Mouse (Mus musculus): Measurements from ENCODE around the gene Prkg2. TPM values are rescaled to one million over a fixed set of nuclear protein-coding genes. Genes with fewer than 3 reads are reported as not detected.

Prkg2 gene
- 87.8 and 91.4 TPM in 2 replicates for polyA plus RNA-seq (2015; fragmentation: Nextera tagmentation; extraction: Ambion mirVana)

DNA sequence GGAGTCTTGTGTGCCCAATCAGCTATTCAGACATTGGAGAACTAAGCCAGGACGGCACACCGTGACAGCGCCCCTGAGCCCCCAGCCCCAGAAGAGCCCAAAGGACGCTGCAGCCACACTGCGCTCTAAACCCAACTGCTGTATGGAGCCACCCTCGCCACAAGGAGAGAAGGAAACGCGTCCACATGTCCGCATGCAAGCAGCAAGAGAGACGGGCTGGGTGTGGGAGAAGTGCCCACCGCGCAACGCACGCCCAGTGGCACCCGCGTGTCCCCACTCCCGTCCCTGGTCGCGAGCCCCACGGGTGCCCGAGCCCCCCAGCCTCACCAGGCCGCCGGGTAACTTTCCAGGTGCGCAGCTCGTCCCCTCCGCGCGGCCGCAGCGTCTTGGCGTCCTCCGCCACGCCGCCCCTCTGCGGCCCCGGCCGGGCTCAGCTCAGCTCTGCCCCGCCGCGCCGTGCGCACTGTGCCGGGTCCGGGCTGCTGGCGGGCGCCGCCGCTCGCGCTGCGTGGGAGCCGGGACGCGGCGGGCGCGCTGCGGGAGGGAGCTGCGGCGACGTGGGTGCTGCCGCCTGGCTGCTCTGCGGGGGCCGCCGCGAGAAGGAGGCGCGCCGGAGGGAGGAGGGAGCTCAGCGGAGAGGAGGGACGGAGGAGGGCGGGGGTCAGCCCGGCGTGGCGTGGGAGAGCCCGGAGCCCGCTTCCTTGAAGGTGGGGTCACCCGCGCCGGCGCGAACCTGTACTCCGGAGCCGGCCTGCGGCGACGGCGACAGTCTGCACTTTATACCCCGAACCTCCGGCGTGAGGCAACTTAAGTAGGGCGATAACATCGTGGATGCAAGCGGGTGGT is at the start of gene Prkg2:
TSS of gene Prkg2 (minus strand) at position 756 of the 846 bp plus-strand sequence.
- H3K27ac ChIP-seq (ENCODE audit: low read depth, low read length): peak within 1 kb of the TSS; percentile 97
- H3K27me3 ChIP-seq (replicated peaks; ENCODE audit: control insufficient read depth, insufficient read depth, low read length): no peaks in the 10 kb centered on the region; the same call in 1 of the 2 replicates
- ATAC-seq: peak; percentile 86
- H3K36me3 ChIP-seq (ENCODE audit: control insufficient read depth, insufficient read depth): no peaks in the 10 kb centered on the region
- H3K9ac ChIP-seq (ENCODE audit: low read depth, low read length): peak within 1 kb of the TSS; percentile 89
- peak; percentile 27 for TF ChIP-seq CTCF (IDR thresholded peaks at IDR 0.05; ENCODE audit: low read depth)
- no peaks in the 10 kb centered on the region for H3K9me3 ChIP-seq (ENCODE audit: control insufficient read depth)
- under 1% methylated on average over 89 of the region's 94 CpGs for WGBS
- peak within 1 kb of the TSS; percentile 80 for H3K4me3 ChIP-seq (ENCODE audit: low read depth, low read length)
- H3K4me1 ChIP-seq (replicated peaks; ENCODE audit: control insufficient read depth, insufficient read depth, low read length): no peaks in the 10 kb centered on the region
- peak within 1 kb of the TSS; percentile 92 for H3K4me2 ChIP-seq (replicated peaks; ENCODE audit: low read depth)

GRCm38 (mm10) chr5:99083955-99084354 is 46.8 kb upstream of the Prkg2 start:
- peak; percentile 85 for ATAC-seq
- WGBS: 18% methylated on average over 5 of the region's 5 CpGs

GRCm38 (mm10) chr5:99078375-99078774 is 41.2 kb upstream of the Prkg2 start:
- H3K9ac ChIP-seq (ENCODE audit: low read depth, low read length): no peak overlapping the region
- 72% methylated on average over 2 of the region's 2 CpGs for WGBS
- no peak for TF ChIP-seq CTCF (IDR thresholded peaks at IDR 0.05; ENCODE audit: low read depth)
- H3K4me1 ChIP-seq (replicated peaks; ENCODE audit: control insufficient read depth, insufficient read depth, low read length): no peaks in the 10 kb centered on the region; the same call in 1 of the 2 replicates
- ATAC-seq: no peak
- no peaks in the 10 kb centered on the region for H3K9me3 ChIP-seq (ENCODE audit: control insufficient read depth)
- no peak overlapping the region for H3K4me2 ChIP-seq (replicated peaks; ENCODE audit: low read depth)
- no peak overlapping the region for H3K4me3 ChIP-seq (ENCODE audit: low read depth, low read length)
- H3K27me3 ChIP-seq (replicated peaks; ENCODE audit: control insufficient read depth, insufficient read depth, low read length): no peaks in the 10 kb centered on the region
- H3K27ac ChIP-seq (ENCODE audit: low read depth, low read length): no peak overlapping the region
- no peaks in the 10 kb centered on the region for H3K36me3 ChIP-seq (ENCODE audit: control insufficient read depth, insufficient read depth)

More at GRCm38 (mm10) chr5:99083955-99084354, 46.8 kb upstream of the Prkg2 start:
- Histone ChIP-seq H3K9me3 (ENCODE audit: control insufficient read depth) (no peaks in the 10 kb centered on the region), H3K4me1 (replicated peaks; ENCODE audit: control insufficient read depth, insufficient read depth, low read length) (no peaks in the 10 kb centered on the region; the same call in 1 of the 2 replicates), H3K4me2 (replicated peaks; ENCODE audit: low read depth) (no peak overlapping the region), H3K27me3 (replicated peaks; ENCODE audit: control insufficient read depth, insufficient read depth, low read length) (no peaks in the 10 kb centered on the region), H3K9ac (ENCODE audit: low read depth, low read length) (no peak overlapping the region), H3K4me3 (ENCODE audit: low read depth, low read length) (no peak overlapping the region), H3K27ac (ENCODE audit: low read depth, low read length) (no peak overlapping the region), H3K36me3 (ENCODE audit: control insufficient read depth, insufficient read depth) (no peaks in the 10 kb centered on the region)
- TF ChIP-seq CTCF (IDR thresholded peaks at IDR 0.05; ENCODE audit: low read depth): 0 out of 2 replicates have a peak, but pooled peaks have one; percentile 23

DNA sequence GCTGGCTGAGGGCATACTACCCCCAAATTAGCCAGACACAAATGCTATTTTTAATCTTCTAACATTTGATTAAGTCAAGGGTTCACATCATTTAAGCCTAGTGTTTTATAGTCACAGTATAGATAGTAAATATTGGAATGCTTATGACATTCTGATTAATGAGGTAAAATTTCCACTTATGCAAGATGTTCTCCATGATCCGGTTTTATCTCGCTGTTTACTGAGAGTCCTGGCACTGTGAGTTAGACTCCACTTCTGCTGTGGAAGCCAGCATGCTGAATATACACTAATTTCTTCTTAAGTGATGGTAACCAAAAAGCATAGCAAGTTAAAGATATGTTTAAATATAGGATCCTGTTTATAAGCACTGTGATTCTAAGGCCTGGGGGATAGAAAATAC is 31.2 kb upstream of the Prkg2 start:
- 58% methylated on average over 2 of the region's 2 CpGs for WGBS
- H3K27ac ChIP-seq (ENCODE audit: low read depth, low read length): no peak overlapping the region
- no peaks in the 10 kb centered on the region for H3K9me3 ChIP-seq (ENCODE audit: control insufficient read depth)
- 0 out of 2 replicates have a peak, but pooled peaks cover 5% of the 10 kb centered on the region for H3K4me1 ChIP-seq (replicated peaks; ENCODE audit: control insufficient read depth, insufficient read depth, low read length)
- no peak overlapping the region for H3K4me3 ChIP-seq (ENCODE audit: low read depth, low read length)
- H3K4me2 ChIP-seq (replicated peaks; ENCODE audit: low read depth): no peak overlapping the region
- no peak for TF ChIP-seq CTCF (IDR thresholded peaks at IDR 0.05; ENCODE audit: low read depth)
- H3K36me3 ChIP-seq (ENCODE audit: control insufficient read depth, insufficient read depth): no peaks in the 10 kb centered on the region
- ATAC-seq: no peak
- H3K27me3 ChIP-seq (replicated peaks; ENCODE audit: control insufficient read depth, insufficient read depth, low read length): no peaks in the 10 kb centered on the region
- no peak overlapping the region for H3K9ac ChIP-seq (ENCODE audit: low read depth, low read length)

DNA sequence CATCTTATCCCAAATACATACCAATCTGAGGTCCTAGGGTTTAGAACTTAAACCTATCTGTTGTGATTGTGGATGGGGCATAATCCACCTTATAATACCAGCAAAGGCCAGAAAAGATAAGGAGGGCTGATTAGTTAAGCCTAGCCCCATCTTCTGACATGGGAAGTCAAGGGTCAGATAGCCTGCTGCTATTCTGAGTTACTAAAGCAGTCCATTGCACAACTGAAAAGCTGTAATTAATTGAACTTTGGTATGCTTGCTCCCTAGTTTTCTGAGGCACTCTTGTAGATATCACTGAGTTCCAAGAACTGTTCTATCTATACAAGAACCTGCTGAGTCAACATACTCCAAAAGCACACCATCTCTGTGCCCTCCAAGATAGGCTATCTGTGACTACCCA is 25.4 kb upstream of the Prkg2 start:
- Histone ChIP-seq H3K4me1 (replicated peaks; ENCODE audit: control insufficient read depth, insufficient read depth, low read length) (0 out of 2 replicates have a peak, but pooled peaks cover 3% of the 10 kb centered on the region), H3K36me3 (ENCODE audit: control insufficient read depth, insufficient read depth) (no peaks in the 10 kb centered on the region), H3K4me2 (replicated peaks; ENCODE audit: low read depth) (no peak overlapping the region), H3K9me3 (ENCODE audit: control insufficient read depth) (no peaks in the 10 kb centered on the region), H3K27me3 (replicated peaks; ENCODE audit: control insufficient read depth, insufficient read depth, low read length) (no peaks in the 10 kb centered on the region), H3K27ac (ENCODE audit: low read depth, low read length) (peak overlapping the region; percentile 46; the same call in 1 of the 2 replicates), H3K9ac (ENCODE audit: low read depth, low read length) (no peak overlapping the region), H3K4me3 (ENCODE audit: low read depth, low read length) (no peak overlapping the region)
- no peak for TF ChIP-seq CTCF (IDR thresholded peaks at IDR 0.05; ENCODE audit: low read depth)
- ATAC-seq: peak; percentile 90

GRCm38 (mm10) chr5:99039021-99039420 is 1.9 kb upstream of the Prkg2 start:
- ATAC-seq: no peak
- Histone ChIP-seq H3K9me3 (ENCODE audit: control insufficient read depth) (no peaks in the 10 kb centered on the region), H3K27me3 (replicated peaks; ENCODE audit: control insufficient read depth, insufficient read depth, low read length) (no peaks in the 10 kb centered on the region; the same call in 1 of the 2 replicates), H3K27ac (ENCODE audit: low read depth, low read length) (peak overlapping the region; percentile 97; the same call in 1 of the 2 replicates), H3K9ac (ENCODE audit: low read depth, low read length) (no peak overlapping the region), H3K4me2 (replicated peaks; ENCODE audit: low read depth) (peak overlapping the region; percentile 28), H3K36me3 (ENCODE audit: control insufficient read depth, insufficient read depth) (no peaks in the 10 kb centered on the region), H3K4me3 (ENCODE audit: low read depth, low read length) (no peak overlapping the region), H3K4me1 (replicated peaks; ENCODE audit: control insufficient read depth, insufficient read depth, low read length) (no peaks in the 10 kb centered on the region)
- no peak for TF ChIP-seq CTCF (IDR thresholded peaks at IDR 0.05; ENCODE audit: low read depth)
- 54% methylated on average over 6 of the region's 6 CpGs for WGBS
